Mouse (Mus musculus): Measurements from ENCODE around the gene Krtap2-4.
"Not testable (repeated sequence)": the region's sequence is repeated elsewhere in the genome, so short reads cannot be mapped to it uniquely, and the experiment has no call there.

GRCm38 (mm10) chr11:99603208-99603607 is 11.4 kb downstream of the Krtap2-4 start, which contains the start of gene Gm11938:
- TF ChIP-seq CTCF, EP300 (IDR thresholded peaks at IDR 0.05; ENCODE audit: low read depth): not testable (repeated sequence)
